Mouse (Mus musculus) olfactory bulb, adult 2 months (tissue): Measurements from ENCODE around the gene Il2ra.

Experiments
- CTCF ChIP-seq: fragments of 200-500 bp; IDR thresholded peaks from 2 replicates; pipeline ENCODE4 v1.5.1; 2012; ENCODE audit warnings: low read depth, mild to moderate bottlenecking, low read length, moderate library complexity; ENCODE audit not compliant: insufficient read depth
- POLR2A ChIP-seq: fragments of 200-500 bp; IDR thresholded peaks from 2 replicates; pipeline ENCODE4 v1.6.1; 2012; ENCODE audit warnings: mild to moderate bottlenecking, low read depth, low read length, moderate library complexity; ENCODE audit not compliant: insufficient read depth

GRCm38 (mm10) chr2:11662143-11662906 lies 19.7 kb downstream of the Il2ra start:
- TF ChIP-seq POLR2A (no peak), CTCF (no peak)
